Mouse (Mus musculus) stomach, postnatal 0 days (tissue): ENCODE data around the gene Sass6.

Experiments used
- CTCF ChIP-seq: IDR thresholded peaks from 2 replicates; pipeline ENCODE4 v1.5.1; 2016; ENCODE audit warnings: antibody characterized with exemption, low read depth, mild to moderate bottlenecking, moderate library complexity
- EP300 ChIP-seq: optimal IDR thresholded peaks from 2 replicates; pipeline ENCODE3; 2016; ENCODE audit warnings: antibody characterized with exemption

DNA sequence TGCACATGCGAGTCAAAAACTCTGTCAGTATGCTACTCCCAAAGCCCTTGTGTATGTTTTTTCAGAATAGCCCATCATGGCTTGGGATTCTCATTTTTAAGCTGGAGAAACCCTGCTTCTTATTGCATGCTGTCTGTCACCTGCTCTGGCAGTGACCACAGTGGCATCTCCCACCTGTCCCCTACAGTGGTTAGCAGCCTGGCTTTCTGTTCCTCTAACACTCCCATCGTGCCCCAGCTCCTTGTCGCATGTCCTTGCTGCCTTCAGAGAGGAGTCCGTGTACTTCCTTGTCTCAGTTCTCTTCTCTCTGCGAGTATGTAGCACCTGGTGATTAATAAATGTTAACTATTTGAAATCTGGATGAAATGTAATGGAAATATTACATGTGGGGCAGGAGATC lies 47.4 kb upstream of the Sass6 start:
- TF ChIP-seq CTCF (no peak), EP300 (no peak)
